Mouse (Mus musculus) kidney, adult 2 months (tissue): ENCODE data around the gene Gm13290.
"Not testable (repeated sequence)": the region's sequence is repeated elsewhere in the genome, so short reads cannot be mapped to it uniquely, and the experiment has no call there.

ENCODE experiments used
- CTCF ChIP-seq: fragments of 200-500 bp; conservative IDR thresholded peaks from 2 replicates; pipeline ENCODE4 v1.5.1; 2011; ENCODE audit warnings: low read depth, mild to moderate bottlenecking, control low read depth, low read length, moderate library complexity, mixed read lengths; ENCODE audit not compliant: insufficient read depth, insufficient read length
- POLR2A ChIP-seq: fragments of 200-500 bp; IDR thresholded peaks from one replicate; pipeline ENCODE4 v1.6.1; 2011; ENCODE audit warnings: low read depth, low read length, control low read depth

DNA sequence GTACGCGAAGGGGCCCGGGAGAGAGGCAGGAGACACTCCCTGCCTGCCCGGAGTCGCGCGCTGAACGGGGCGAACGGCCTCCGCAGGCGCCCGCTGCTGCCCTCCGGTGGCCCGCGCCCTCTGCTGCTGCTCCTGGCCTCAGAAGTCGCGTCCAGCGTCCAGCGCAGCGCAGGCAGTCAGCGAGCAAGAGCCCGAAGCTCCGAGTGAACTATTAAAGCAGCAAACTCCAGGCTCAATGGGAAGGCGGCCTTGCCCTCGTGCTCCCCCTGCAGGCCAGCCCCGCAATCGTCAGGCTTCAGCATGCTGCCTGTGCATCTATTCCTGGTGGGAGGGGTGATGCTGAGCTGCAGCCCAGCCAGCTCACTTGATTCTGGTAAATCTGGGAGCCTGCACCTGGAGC, 17.6 kb downstream of the Gm13290 start, which contains the start of gene Gm13278:
- TF ChIP-seq POLR2A, CTCF: not testable (repeated sequence)
